ENCODE assay signal across 16 mouse cellular contexts in genomic region chr9:69844712-69845111, GRCm38 (mm10).
DNase-seq lines count a peak whose midpoint lies in the region; ATAC-seq lines count a peak whose summit lies in the region.
"Had no signal": no experiment of that assay in that cellular context is flagged by ENCODE, and none has a peak within 500 bp of the region (broad histone marks: within the 10 kb centered on the region; RNA-seq: fewer than 3 reads in every experiment).

No protein-coding gene starts in this region.

- no peak overlapping the region for H3K4me3 ChIP-seq in midbrain, embryonic 13.5 days (replicated peaks)
- no peak overlapping the region for H3K4me3 ChIP-seq in midbrain, embryonic 11.5 days (ENCODE audit: low read depth, low read length)
- no peak overlapping the region for H3K4me3 ChIP-seq in forebrain, embryonic 15.5 days
- no peak overlapping the region for H3K4me3 ChIP-seq in midbrain, embryonic 16.5 days (ENCODE audit: low read depth, low read length)
- H3K4me3 ChIP-seq: embryonic facial prominence, embryonic 10.5 days; heart, embryonic 13.5 days had no signal

- WGBS in midbrain, embryonic 13.5 days, result 39% methylated on average over 6 of the region's 6 CpGs
- 69% methylated on average over 6 of the region's 6 CpGs for WGBS in midbrain, embryonic 11.5 days
- WGBS in forebrain, embryonic 15.5 days, result 10% methylated on average over 6 of the region's 6 CpGs
- 28% methylated on average over 6 of the region's 6 CpGs for WGBS in midbrain, embryonic 16.5 days

- no peak overlapping the region for H3K27ac ChIP-seq in midbrain, embryonic 13.5 days
- no peak overlapping the region for H3K27ac ChIP-seq in midbrain, embryonic 11.5 days (ENCODE audit: low read depth, low read length)
- H3K27ac ChIP-seq in forebrain, embryonic 15.5 days (replicated peaks), result no peak overlapping the region
- no peak overlapping the region for H3K27ac ChIP-seq in midbrain, embryonic 16.5 days (ENCODE audit: low read length)
- H3K27ac ChIP-seq: embryonic facial prominence, embryonic 10.5 days; heart, embryonic 13.5 days had no signal

- H3K9me3 ChIP-seq in midbrain, embryonic 13.5 days, result peaks cover 5% of the 10 kb centered on the region; the same call in 1 of the 2 replicates
- peaks cover 3% of the 10 kb centered on the region for H3K9me3 ChIP-seq in midbrain, embryonic 11.5 days (ENCODE audit: control insufficient read depth, low read length)
- H3K9me3 ChIP-seq in forebrain, embryonic 15.5 days, result no peaks in the 10 kb centered on the region
- H3K9me3 ChIP-seq in midbrain, embryonic 16.5 days (replicated peaks; ENCODE audit: control insufficient read depth, low read length, poor library complexity, severe bottlenecking), result no peaks in the 10 kb centered on the region

- intact Hi-C loops in gastrocnemius, postnatal 14 days (cut with DNase I; ENCODE audit: low total_unique reads), result no loop called here

- DNase-seq in midbrain, embryonic 11.5 days (ENCODE audit: low spot score, missing footprints), result no peak
- DNase-seq in gastrocnemius, postnatal 14 days, result no peak
- no peak for DNase-seq in heart, adult 11 months
- DNase-seq in B cell, adult 2 months, result no peak
- DNase-seq: adrenal gland, postnatal 14 days; cerebellum, postnatal 14 days; heart, postnatal 36 days; liver; lung, adult 18-20 months; thymus, postnatal 4 days had no signal

- no peak overlapping the region for H3K9ac ChIP-seq in midbrain, embryonic 13.5 days (replicated peaks)
- H3K9ac ChIP-seq in midbrain, embryonic 11.5 days (ENCODE audit: low read length), result no peak overlapping the region
- no peak overlapping the region for H3K9ac ChIP-seq in forebrain, embryonic 15.5 days (replicated peaks)
- H3K9ac ChIP-seq in midbrain, embryonic 16.5 days (ENCODE audit: low read depth, low read length), result no peak overlapping the region
- H3K9ac ChIP-seq: heart, embryonic 13.5 days had no signal

- no peaks in the 10 kb centered on the region for H3K36me3 ChIP-seq in midbrain, embryonic 13.5 days
- H3K36me3 ChIP-seq in midbrain, embryonic 11.5 days (ENCODE audit: control insufficient read depth, insufficient read depth, low read length), result no peaks in the 10 kb centered on the region
- H3K36me3 ChIP-seq in forebrain, embryonic 15.5 days, result no peaks in the 10 kb centered on the region
- no peaks in the 10 kb centered on the region for H3K36me3 ChIP-seq in midbrain, embryonic 16.5 days (ENCODE audit: control insufficient read depth, insufficient read depth, low read length)
- H3K36me3 ChIP-seq: embryonic facial prominence, embryonic 10.5 days; heart, embryonic 13.5 days had no signal

- peaks cover 12% of the 10 kb centered on the region; the same call in 1 of the 2 replicates for H3K4me1 ChIP-seq in midbrain, embryonic 13.5 days (replicated peaks)
- no peaks in the 10 kb centered on the region for H3K4me1 ChIP-seq in midbrain, embryonic 11.5 days (ENCODE audit: control insufficient read depth, insufficient read depth, low read length)
- peaks cover 28% of the 10 kb centered on the region for H3K4me1 ChIP-seq in forebrain, embryonic 15.5 days
- H3K4me1 ChIP-seq in midbrain, embryonic 16.5 days (ENCODE audit: control insufficient read depth, insufficient read depth, low read length), result 0 out of 2 replicates have a peak, but pooled peaks cover 4% of the 10 kb centered on the region
- H3K4me1 ChIP-seq: embryonic facial prominence, embryonic 10.5 days; heart, embryonic 13.5 days had no signal

- ATAC-seq in midbrain, embryonic 13.5 days, result peak; percentile 69
- ATAC-seq in midbrain, embryonic 11.5 days (ENCODE audit: low FRiP score), result no peak
- peak; percentile 94 for ATAC-seq in forebrain, embryonic 15.5 days (replicated peaks)
- peak; percentile 78 for ATAC-seq in midbrain, embryonic 16.5 days
- ATAC-seq: intestine, embryonic 16.5 days had no signal

- H3K4me2 ChIP-seq in midbrain, embryonic 13.5 days (replicated peaks), result no peak overlapping the region
- H3K4me2 ChIP-seq in midbrain, embryonic 11.5 days, result no peak overlapping the region
- no peak overlapping the region; the same call in 1 of the 2 replicates for H3K4me2 ChIP-seq in forebrain, embryonic 15.5 days (replicated peaks)
- H3K4me2 ChIP-seq in midbrain, embryonic 16.5 days (ENCODE audit: low read length), result no peak overlapping the region
- H3K4me2 ChIP-seq: heart, embryonic 13.5 days had no signal

- H3K27me3 ChIP-seq in midbrain, embryonic 13.5 days, result peaks cover 3% of the 10 kb centered on the region; the same call in 1 of the 2 replicates
- H3K27me3 ChIP-seq in midbrain, embryonic 11.5 days (ENCODE audit: control insufficient read depth, insufficient read depth, low read length), result no peaks in the 10 kb centered on the region
- H3K27me3 ChIP-seq in forebrain, embryonic 15.5 days, result peaks cover 45% of the 10 kb centered on the region
- H3K27me3 ChIP-seq in midbrain, embryonic 16.5 days (ENCODE audit: control insufficient read depth, insufficient read depth, low read depth, low read length), result no peaks in the 10 kb centered on the region
- H3K27me3 ChIP-seq: heart, embryonic 13.5 days had no signal
